Mouse (Mus musculus) kidney, embryonic 15.5 days (tissue): ENCODE results near the gene Ankrd33b. TPM values are rescaled to one million over a fixed set of nuclear protein-coding genes. Genes with fewer than 3 reads are reported as not detected.

Source experiments
- ATAC-seq: fragments of 200-750 bp; cut with Nextera tagmentation; replicated peaks from 2 replicates; pipeline ENCODE4 v1.8.0; 2017; ENCODE audit warnings: moderate TSS enrichment; ENCODE audit not compliant: low FRiP score
- H3K27ac ChIP-seq: fragments of 300-500 bp; sonication (generic); 2 replicates; pipeline ENCODE4 v1.5.1; 2015; ENCODE audit warnings: mild to moderate bottlenecking, inconsistent platforms
- H3K27me3 ChIP-seq: fragments of 300-500 bp; sonication (generic); 2 replicates; pipeline ENCODE4 v1.6.1; 2015; ENCODE audit warnings: inconsistent platforms
- H3K36me3 ChIP-seq: fragments of 300-500 bp; sonication (generic); 2 replicates; pipeline ENCODE4 v1.6.1; 2015; ENCODE audit warnings: inconsistent platforms
- H3K4me1 ChIP-seq: fragments of 300-500 bp; sonication (generic); 2 replicates; pipeline ENCODE4 v1.6.1; 2015; ENCODE audit warnings: inconsistent platforms
- H3K4me2 ChIP-seq: fragments of 300-500 bp; sonication (generic); 2 replicates; pipeline ENCODE4 v1.6.1; 2015; ENCODE audit warnings: moderate library complexity, mild to moderate bottlenecking, inconsistent platforms
- H3K4me3 ChIP-seq: fragments of 300-500 bp; sonication (generic); replicated peaks from 2 replicates; pipeline ENCODE4 v1.5.1; 2015; ENCODE audit warnings: mild to moderate bottlenecking, inconsistent platforms
- H3K9ac ChIP-seq: fragments of 300-500 bp; sonication (generic); 2 replicates; pipeline ENCODE4 v1.6.1; 2015; ENCODE audit warnings: mild to moderate bottlenecking, inconsistent platforms
- H3K9me3 ChIP-seq: fragments of 300-500 bp; sonication (generic); replicated peaks from 2 replicates; pipeline ENCODE4 v1.6.1; 2016; ENCODE audit warnings: inconsistent platforms
- WGBS: fragments of 180-500 bp; shearing (Covaris S2); methylation state at CpG from one replicate; pipeline ENCODE4 v1.1.7; 2015; ENCODE audit warnings: mixed read lengths; 5-methylcytosine and 5-hydroxymethylcytosine counted together
- polyA plus RNA-seq: library from polyadenylated mRNA; unstranded; fragments of >200 nt; fragmentation: Nextera tagmentation; extraction: Ambion mirVana; gene quantifications from 2 replicates; pipeline ENCODE4 v1.2.1, GENCODE M21; 2015

The Ankrd33b gene
- polyA plus RNA-seq, 1 experiment from 2014 or later, result 6.2 TPM

DNA sequence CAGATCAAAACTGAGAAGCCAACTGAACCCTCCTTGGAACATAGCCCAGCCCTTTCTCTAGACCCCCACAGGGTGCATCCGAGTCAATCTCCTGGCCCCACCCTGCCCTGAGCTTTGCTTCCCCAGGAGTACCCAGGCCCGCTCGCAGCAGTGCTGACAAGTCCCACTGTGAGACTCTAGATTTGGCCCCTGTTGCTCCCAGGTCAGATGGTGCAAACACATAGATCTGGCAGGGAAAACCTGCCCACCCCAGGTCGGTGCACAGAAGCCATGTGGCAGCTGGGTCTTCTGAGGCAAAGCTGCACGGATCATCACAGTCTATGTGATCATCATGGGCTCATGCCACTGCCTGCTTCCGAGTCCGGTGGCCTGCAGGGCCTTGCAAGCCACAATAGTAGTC lies 94.8 kb downstream of the Ankrd33b start:
- H3K9me3 ChIP-seq, result no peaks in the 10 kb centered on the region
- H3K36me3 ChIP-seq, result peaks cover 28% of the 10 kb centered on the region
- H3K4me2 ChIP-seq, result no peak overlapping the region
- no peaks in the 10 kb centered on the region for H3K27me3 ChIP-seq
- no peak for ATAC-seq
- H3K4me1 ChIP-seq, result no peaks in the 10 kb centered on the region
- 91% methylated on average over 7 of the region's 7 CpGs for WGBS
- no peak overlapping the region for H3K27ac ChIP-seq
- no peak overlapping the region for H3K4me3 ChIP-seq
- H3K9ac ChIP-seq, result no peak overlapping the region

DNA sequence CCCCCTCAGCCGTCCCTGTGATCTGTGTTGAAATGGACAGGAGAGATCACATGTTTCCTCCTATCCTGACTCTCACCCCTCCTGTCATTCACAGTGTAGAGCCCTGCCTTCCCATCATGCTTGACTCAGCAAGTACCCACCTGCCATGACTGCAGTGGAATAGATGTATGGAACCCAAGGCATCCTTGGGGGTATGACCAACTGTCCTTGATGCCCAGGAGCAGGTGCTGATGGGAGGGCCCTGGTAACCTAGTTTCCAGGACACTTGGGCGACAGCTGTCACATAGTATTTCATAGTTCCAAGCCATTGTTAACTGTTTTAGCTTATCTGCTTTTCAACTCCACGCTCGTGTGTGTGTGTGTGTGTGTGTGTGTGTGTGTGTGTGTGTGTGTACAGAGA lies 98.0 kb downstream of the Ankrd33b start:
- Histone ChIP-seq H3K36me3 (peaks cover 23% of the 10 kb centered on the region), H3K4me3 (no peak overlapping the region), H3K9me3 (no peaks in the 10 kb centered on the region), H3K27ac (no peak overlapping the region), H3K4me1 (0 out of 2 replicates have a peak, but pooled peaks cover 2% of the 10 kb centered on the region), H3K4me2 (no peak overlapping the region), H3K27me3 (no peaks in the 10 kb centered on the region), H3K9ac (no peak overlapping the region)
- 90% methylated on average over 4 of the region's 4 CpGs for WGBS
- no peak for ATAC-seq

DNA sequence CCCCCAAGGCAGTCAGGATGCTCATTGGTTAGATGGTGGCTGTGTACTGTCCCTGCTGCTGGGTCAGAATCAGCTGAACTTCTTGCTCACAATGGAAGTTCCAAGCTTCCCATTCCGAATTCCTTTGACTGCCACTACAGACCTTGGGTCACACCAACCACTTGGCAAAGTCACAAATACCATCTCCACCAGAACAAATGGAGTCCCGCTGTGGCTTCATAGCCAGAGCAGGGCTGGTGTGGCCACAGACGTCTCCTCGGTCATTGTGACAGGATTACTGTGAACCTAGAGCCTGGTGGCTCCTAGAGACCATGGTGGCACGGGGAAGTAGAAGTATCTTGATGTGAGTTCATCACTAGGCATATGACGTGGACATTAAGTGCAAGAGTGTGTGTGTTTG lies 99.4 kb downstream of the Ankrd33b start:
- no peak overlapping the region for H3K4me2 ChIP-seq
- peaks cover 9% of the 10 kb centered on the region for H3K36me3 ChIP-seq
- H3K9ac ChIP-seq, result no peak overlapping the region
- H3K27me3 ChIP-seq, result no peaks in the 10 kb centered on the region
- 0 out of 2 replicates have a peak, but pooled peaks cover 5% of the 10 kb centered on the region for H3K4me1 ChIP-seq
- WGBS, result 90% methylated on average over 6 of the region's 6 CpGs
- no peak for ATAC-seq
- no peak overlapping the region for H3K27ac ChIP-seq
- no peaks in the 10 kb centered on the region for H3K9me3 ChIP-seq
- H3K4me3 ChIP-seq, result no peak overlapping the region

DNA sequence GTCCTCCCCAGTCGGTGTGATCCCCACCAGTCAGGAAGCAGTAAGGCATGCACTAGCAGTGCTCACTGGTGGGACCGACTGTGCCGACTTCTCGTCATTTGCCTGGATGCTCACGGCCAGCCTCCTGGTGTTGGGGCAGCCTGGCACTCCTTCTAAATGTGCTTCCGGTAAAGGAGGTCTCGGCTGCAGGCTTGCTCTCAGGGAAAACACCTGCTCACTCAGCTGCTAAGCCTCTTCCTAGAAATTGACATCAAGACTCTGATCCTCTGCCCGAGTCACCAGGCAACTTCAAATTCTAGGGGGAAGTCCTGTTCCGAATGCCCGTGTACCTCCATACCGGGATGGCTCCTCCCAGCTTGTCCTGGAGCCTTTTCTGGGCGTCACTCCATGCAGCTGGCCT lies 101.7 kb downstream of the Ankrd33b start:
- Histone ChIP-seq H3K4me2 (no peak overlapping the region), H3K9me3 (no peaks in the 10 kb centered on the region), H3K27ac (no peak overlapping the region), H3K4me1 (peaks cover 24% of the 10 kb centered on the region; the same call in 1 of the 2 replicates), H3K27me3 (no peaks in the 10 kb centered on the region), H3K9ac (no peak overlapping the region), H3K4me3 (no peak overlapping the region), H3K36me3 (no peaks in the 10 kb centered on the region)
- WGBS, result 90% methylated on average over 12 of the region's 12 CpGs
- no peak for ATAC-seq

DNA sequence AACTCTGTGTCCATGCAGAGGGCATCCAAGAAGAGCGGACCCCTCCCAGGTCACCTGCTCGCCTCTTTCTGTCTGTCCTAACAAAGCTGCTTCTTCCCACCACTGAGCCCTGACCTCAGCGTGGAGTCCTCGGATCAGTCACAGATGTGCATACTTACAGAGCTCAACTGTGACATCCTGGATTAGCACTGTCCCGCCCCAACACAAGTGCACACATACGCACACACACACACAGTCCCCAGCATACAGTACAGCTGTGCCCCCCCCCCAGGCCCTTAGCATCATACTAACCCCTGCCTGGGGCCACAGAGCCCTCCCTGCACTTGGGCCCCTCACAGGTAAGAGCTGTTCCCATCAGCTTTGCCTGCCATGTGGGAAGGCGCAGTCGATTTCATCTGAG lies 102.1 kb downstream of the Ankrd33b start:
- ATAC-seq, result peak; percentile 26
- H3K9me3 ChIP-seq, result no peaks in the 10 kb centered on the region
- WGBS, result 89% methylated on average over 8 of the region's 8 CpGs

DNA sequence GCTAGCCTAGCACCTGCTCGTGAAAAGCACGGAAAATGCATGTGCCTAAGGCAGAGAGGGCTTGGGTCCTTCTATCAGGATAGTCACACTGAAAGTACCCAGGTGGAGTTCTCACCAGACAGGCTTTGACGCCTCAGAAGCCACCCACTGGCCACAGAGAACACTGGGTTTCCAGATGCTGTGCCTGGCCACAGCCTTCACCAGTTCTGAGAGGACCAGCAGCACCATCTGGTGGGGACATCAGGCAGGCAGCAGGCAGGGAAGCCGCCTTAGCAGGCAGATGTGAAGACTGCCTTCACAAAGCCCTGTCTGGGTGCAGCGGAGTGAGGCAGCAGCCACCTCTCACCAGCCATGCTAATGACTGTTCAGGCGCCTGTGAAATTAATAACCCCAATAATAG lies 102.7 kb downstream of the Ankrd33b start:
- Histone ChIP-seq H3K9me3 (no peaks in the 10 kb centered on the region), H3K4me1 (peaks cover 28% of the 10 kb centered on the region; the same call in 1 of the 2 replicates), H3K4me2 (no peak overlapping the region), H3K27me3 (no peaks in the 10 kb centered on the region), H3K36me3 (no peaks in the 10 kb centered on the region), H3K4me3 (no peak overlapping the region), H3K27ac (no peak overlapping the region), H3K9ac (no peak overlapping the region)
- 31% methylated on average over 6 of the region's 6 CpGs for WGBS
- peak; percentile 84 for ATAC-seq

More for the DNA sequence above, 102.1 kb downstream of the Ankrd33b start:
- no peaks in the 10 kb centered on the region for H3K27me3 ChIP-seq
- H3K9ac ChIP-seq, result no peak overlapping the region
- no peak overlapping the region for H3K4me2 ChIP-seq
- H3K36me3 ChIP-seq, result no peaks in the 10 kb centered on the region
- no peak overlapping the region for H3K4me3 ChIP-seq
- H3K4me1 ChIP-seq, result peaks cover 28% of the 10 kb centered on the region; the same call in 1 of the 2 replicates
- H3K27ac ChIP-seq, result no peak overlapping the region

DNA sequence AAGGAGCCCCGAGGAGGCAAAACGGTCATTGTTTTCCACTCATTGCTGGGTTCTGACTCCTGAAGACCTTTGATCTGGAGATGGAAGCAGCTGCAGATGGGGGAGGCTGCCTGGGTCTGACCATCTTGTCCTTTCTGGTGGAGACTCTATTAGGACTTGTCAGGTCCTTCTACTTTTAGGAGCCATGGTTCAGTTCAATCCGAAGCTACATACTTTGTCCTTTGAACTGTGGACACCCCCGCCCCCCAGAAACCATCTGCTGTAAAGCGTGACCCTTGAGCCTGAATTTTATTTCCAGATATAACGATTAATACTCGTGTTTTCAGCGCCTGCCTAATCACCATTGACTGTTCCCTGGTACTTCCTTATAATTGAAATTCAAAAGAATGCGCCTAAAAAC lies 105.2 kb downstream of the Ankrd33b start:
- ATAC-seq, result no peak
- H3K36me3 ChIP-seq, result no peaks in the 10 kb centered on the region
- no peak overlapping the region for H3K9ac ChIP-seq
- H3K27ac ChIP-seq, result 0 out of 2 replicates have a peak overlapping the region, but pooled peaks have one; percentile 15
- H3K9me3 ChIP-seq, result no peaks in the 10 kb centered on the region
- no peak overlapping the region for H3K4me3 ChIP-seq
- peaks cover 44% of the 10 kb centered on the region for H3K4me1 ChIP-seq
- H3K27me3 ChIP-seq, result no peaks in the 10 kb centered on the region
- WGBS, result 61% methylated on average over 9 of the region's 9 CpGs
- H3K4me2 ChIP-seq, result no peak overlapping the region

DNA sequence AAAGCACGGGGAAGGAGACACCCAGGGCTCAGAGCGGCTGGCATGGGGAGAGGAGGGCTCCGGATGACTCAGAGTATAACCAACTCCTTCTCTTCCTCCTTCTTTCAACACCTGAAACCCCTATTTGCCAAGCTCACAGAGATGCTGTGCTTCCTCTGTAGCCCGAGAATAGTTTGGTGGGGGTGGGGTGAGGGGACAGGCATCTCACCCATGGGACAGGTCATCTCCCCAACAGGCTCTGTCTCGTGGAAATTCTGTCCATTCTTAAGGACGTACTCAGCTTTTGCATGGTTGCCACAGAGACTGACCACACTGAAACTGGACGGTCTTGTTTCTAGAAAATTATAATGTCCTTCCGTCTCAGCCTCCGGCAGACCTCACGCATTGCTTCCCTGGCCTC lies 106.4 kb downstream of the Ankrd33b start:
- no peak overlapping the region for H3K9ac ChIP-seq
- H3K36me3 ChIP-seq, result no peaks in the 10 kb centered on the region
- no peaks in the 10 kb centered on the region for H3K27me3 ChIP-seq
- no peaks in the 10 kb centered on the region for H3K9me3 ChIP-seq
- H3K4me3 ChIP-seq, result no peak overlapping the region
- no peak overlapping the region for H3K4me2 ChIP-seq
- H3K4me1 ChIP-seq, result peaks cover 54% of the 10 kb centered on the region
- 68% methylated on average over 10 of the region's 10 CpGs for WGBS
- H3K27ac ChIP-seq, result no peak overlapping the region
- no peak for ATAC-seq

DNA sequence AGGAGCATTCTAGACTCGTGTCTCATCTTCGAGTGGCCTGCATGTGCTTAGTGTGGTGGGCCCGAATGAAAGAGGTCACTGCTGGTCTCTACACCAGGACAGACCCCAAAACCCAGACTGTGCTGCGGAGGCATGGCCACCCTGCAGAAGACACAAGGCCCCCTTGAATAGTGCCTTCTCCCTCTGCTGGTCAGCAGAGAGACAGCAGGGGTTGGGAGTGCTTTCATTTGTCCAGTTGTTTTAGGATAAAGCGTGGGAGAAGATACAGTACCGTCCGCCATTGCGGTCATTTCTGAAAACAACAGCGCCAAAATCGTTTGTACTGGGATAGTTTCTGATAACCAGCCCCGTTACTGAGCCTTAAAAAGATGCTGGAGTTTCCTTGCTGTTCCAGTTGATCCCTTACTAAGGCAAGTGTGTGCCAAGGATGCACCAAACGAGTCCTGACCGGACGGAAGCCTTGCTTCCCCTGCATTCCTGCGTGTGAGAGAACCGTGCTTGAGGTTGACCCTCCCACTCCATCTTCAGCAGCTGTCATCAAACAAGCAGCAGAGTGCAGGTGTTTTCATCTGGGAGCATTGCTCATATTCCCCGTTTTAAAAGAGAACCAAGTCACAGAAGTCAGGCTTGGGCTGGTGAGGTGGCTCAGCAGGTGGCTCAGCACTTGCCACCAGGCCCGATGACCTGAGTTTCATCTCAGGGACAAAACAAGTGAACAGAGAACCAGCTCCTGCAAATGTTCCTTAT lies 108.7 kb downstream of the Ankrd33b start:
- no peaks in the 10 kb centered on the region for H3K9me3 ChIP-seq
- no peaks in the 10 kb centered on the region for H3K36me3 ChIP-seq
- no peak overlapping the region for H3K27ac ChIP-seq
- H3K27me3 ChIP-seq, result no peaks in the 10 kb centered on the region
- 71% methylated on average over 18 of the region's 18 CpGs for WGBS
- no peak overlapping the region for H3K4me3 ChIP-seq
- peaks cover 54% of the 10 kb centered on the region for H3K4me1 ChIP-seq
- H3K9ac ChIP-seq, result no peak overlapping the region
- ATAC-seq, result 0 out of 2 replicates have a peak, but pooled peaks have one; percentile 7
- no peak overlapping the region for H3K4me2 ChIP-seq

DNA sequence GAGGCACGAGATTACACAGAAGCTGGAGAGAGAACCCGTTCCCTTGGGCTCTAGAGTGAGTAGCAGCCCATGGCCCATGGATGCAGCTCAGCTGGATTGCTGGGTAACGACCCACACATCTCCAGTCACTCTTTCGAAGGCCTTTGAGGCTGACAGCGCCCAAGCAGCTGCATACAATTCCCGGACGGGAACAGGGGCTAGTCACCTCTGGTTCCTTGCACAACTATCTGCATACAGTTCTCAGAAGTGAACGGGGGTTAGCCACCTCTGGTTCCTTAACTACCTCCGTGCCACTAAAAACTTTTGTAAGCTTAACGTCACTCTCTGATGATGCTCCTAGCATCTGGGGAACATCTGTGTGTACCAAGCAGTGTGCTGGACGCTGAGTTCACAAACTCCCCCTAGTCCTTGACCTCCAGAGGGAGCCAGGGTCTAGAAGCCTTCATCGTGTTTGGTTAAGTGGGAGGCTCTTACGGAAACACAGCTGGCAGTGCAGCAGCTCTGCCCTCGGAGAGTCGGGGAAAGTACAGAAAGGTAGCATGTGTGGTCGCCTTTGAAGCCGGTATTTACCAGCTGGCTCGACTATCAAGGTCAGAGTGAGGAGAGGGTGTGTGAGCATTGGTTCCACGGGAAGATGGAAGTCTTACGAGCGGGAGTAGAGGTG lies 109.4 kb downstream of the Ankrd33b start:
- WGBS, result 47% methylated on average over 21 of the region's 21 CpGs
- no peak overlapping the region for H3K4me3 ChIP-seq
- H3K4me1 ChIP-seq, result peaks cover 54% of the 10 kb centered on the region
- H3K9ac ChIP-seq, result no peak overlapping the region
- H3K36me3 ChIP-seq, result no peaks in the 10 kb centered on the region
- no peak overlapping the region for H3K4me2 ChIP-seq
- ATAC-seq, result 0 out of 2 replicates have a peak, but pooled peaks have one; percentile 16
- no peaks in the 10 kb centered on the region for H3K9me3 ChIP-seq
- H3K27ac ChIP-seq, result no peak overlapping the region
- H3K27me3 ChIP-seq, result no peaks in the 10 kb centered on the region

DNA sequence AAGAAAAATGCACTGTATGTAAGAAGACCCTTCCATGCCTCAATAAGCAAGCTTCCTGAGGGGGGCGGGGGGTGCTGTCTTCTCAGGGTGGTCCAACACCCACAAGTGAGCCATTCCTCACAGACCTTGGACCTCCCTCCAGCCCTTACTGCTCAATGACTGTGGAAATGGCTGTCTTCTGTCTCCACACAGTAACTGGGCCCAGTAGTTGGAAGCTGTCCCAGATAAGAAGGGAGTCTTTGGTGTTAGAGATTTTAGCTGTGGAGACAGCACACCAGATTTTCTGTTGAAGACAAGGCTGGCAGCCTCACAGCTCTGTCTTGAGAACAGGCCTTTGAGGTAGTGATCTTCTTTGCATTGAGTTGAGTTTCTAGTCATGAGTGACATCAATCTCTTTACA lies 110.2 kb downstream of the Ankrd33b start:
- Histone ChIP-seq H3K4me1 (peaks cover 49% of the 10 kb centered on the region), H3K27me3 (no peaks in the 10 kb centered on the region), H3K36me3 (no peaks in the 10 kb centered on the region), H3K4me2 (no peak overlapping the region), H3K4me3 (no peak overlapping the region), H3K9me3 (no peaks in the 10 kb centered on the region), H3K9ac (no peak overlapping the region), H3K27ac (no peak overlapping the region)
- ATAC-seq, result no peak; the same call in 1 of the 2 replicates
- 70% methylated on average over 1 of the region's 1 CpGs for WGBS

DNA sequence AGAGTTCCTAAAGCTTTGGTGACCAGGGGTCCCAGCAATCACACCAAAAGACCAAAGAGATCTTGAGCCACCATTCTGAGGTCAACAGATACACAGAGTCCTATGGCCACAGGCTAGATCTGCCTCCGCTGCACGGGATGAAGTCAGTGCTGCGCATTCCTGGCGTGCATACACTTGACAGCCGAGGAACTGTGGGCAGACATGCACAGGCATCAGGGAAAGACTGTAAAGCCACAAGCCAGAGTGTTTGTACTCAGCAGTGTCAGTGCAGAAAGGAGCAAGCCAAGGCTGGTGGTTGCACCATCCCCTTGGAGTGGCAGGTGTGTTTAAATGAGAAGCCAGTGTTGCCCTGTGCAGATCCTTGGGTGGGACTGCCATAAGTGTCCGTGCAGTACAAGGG lies 111.8 kb downstream of the Ankrd33b start:
- no peak overlapping the region for H3K4me2 ChIP-seq
- no peaks in the 10 kb centered on the region for H3K27me3 ChIP-seq
- peaks cover 34% of the 10 kb centered on the region for H3K4me1 ChIP-seq
- H3K36me3 ChIP-seq, result no peaks in the 10 kb centered on the region
- 62% methylated on average over 6 of the region's 6 CpGs for WGBS
- H3K4me3 ChIP-seq, result no peak overlapping the region
- no peak for ATAC-seq
- no peak overlapping the region for H3K9ac ChIP-seq
- no peaks in the 10 kb centered on the region for H3K9me3 ChIP-seq
- no peak overlapping the region for H3K27ac ChIP-seq
